Mouse (Mus musculus): Measurements from ENCODE around the gene Txn2. TPM values are rescaled to one million over a fixed set of nuclear protein-coding genes. Genes with fewer than 3 reads are reported as not detected.

Txn2 gene
- 284 and 331 TPM in 2 replicates for polyA plus RNA-seq (2012; rRNA removed; ENCODE audit: low replicate concordance)

GRCm38 (mm10) chr15:77928673-77929331, at the start of gene Txn2:
Txn2 (minus strand) TSS chr15:77929006.

GRCm38 (mm10) chr15:77970470-77971292, 41.9 kb upstream of the Txn2 start, which contains the start of gene Eif3d:
Eif3d (minus strand) TSS chr15:77970813.

GRCm38 (mm10) chr15:77956404-77956901, 27.6 kb upstream of the Txn2 start, which contains the start of gene Foxred2:
Foxred2 (minus strand) TSS chr15:77956722.

Other genes starting within 250 kb of the Txn2 start
- gene Apol7e, start 230.1 kb downstream of the Txn2 start, polyA plus RNA-seq (2012; rRNA removed; ENCODE audit: low replicate concordance): 5.5 and 5.8 TPM in 2 replicates
- gene Apol9b, start 200.0 kb downstream of the Txn2 start, polyA plus RNA-seq (2012; rRNA removed; ENCODE audit: low replicate concordance): 3.0 and 3.2 TPM in 2 replicates
- gene Apol8, start 172.0 kb downstream of the Txn2 start, polyA plus RNA-seq (2012; rRNA removed; ENCODE audit: low replicate concordance): 0.06 and 0.10 TPM in 2 replicates
- gene Myh9, start 86.8 kb downstream of the Txn2 start, polyA plus RNA-seq (2012; rRNA removed; ENCODE audit: low replicate concordance): 90.1 and 121 TPM in 2 replicates
- gene Foxred2, start 27.7 kb upstream of the Txn2 start, polyA plus RNA-seq (2012; rRNA removed; ENCODE audit: low replicate concordance): 10.7 and 14.6 TPM in 2 replicates
- gene Eif3d, start 41.8 kb upstream of the Txn2 start, polyA plus RNA-seq (2012; rRNA removed; ENCODE audit: low replicate concordance): 107 and 122 TPM in 2 replicates
- not detected in 2 replicates for gene Cacng2, start 191.0 kb upstream of the Txn2 start, polyA plus RNA-seq (2012; rRNA removed; ENCODE audit: low replicate concordance)
- 45.2 and 65.7 TPM in 2 replicates for gene Ift27, start 245.1 kb upstream of the Txn2 start, polyA plus RNA-seq (2012; rRNA removed; ENCODE audit: low replicate concordance)